Mouse (Mus musculus): ENCODE results near the gene Limk2.

- TF ChIP-seq CHD2 (IDR thresholded peaks at IDR 0.05; ENCODE audit: low read depth, low read length) (no peak), ZC3H11A (IDR thresholded peaks at IDR 0.05; ENCODE audit: borderline replicate concordance, low read depth, low read length) (no peak), ZNF384 (IDR thresholded peaks at IDR 0.05; ENCODE audit: low read depth, low read length) (no peak), HCFC1 (IDR thresholded peaks at IDR 0.05; ENCODE audit: borderline replicate concordance, insufficient read depth, low read length) (no peak)
Observed at GRCm38 (mm10) chr11:3441696-3442443, 32.9 kb upstream of the Limk2 start.
